ENCODE assay signal across 19 mouse cellular contexts in genomic region chr17:3598393-3598792, GRCm38 (mm10).
"Had no signal": no experiment of that assay in that cellular context is flagged by ENCODE, and none has a peak within 500 bp of the region (broad histone marks: within the 10 kb centered on the region; RNA-seq: fewer than 3 reads in every experiment).

No protein-coding gene starts in this region.

- H3K27me3 ChIP-seq: liver, embryonic 12.5 days; midbrain, embryonic 12.5 days; neural tube, embryonic 13.5 days; neural tube, embryonic 15.5 days had no signal

- H3K9me3 ChIP-seq: liver, embryonic 12.5 days; midbrain, embryonic 10.5 days; midbrain, embryonic 12.5 days; neural tube, embryonic 13.5 days; neural tube, embryonic 15.5 days had no signal

- H3K4me1 ChIP-seq: liver, embryonic 12.5 days; midbrain, embryonic 12.5 days; neural tube, embryonic 13.5 days; neural tube, embryonic 15.5 days had no signal

- DNase-seq: lung, postnatal 14 days; lung, postnatal 4 days; midbrain, embryonic 14.5 days; retina, postnatal 1 day; right cerebral cortex, adult 18-20 months; right cerebral cortex, postnatal 25 days; right cerebral cortex, postnatal 4 days; spleen, adult 18-20 months; thymus, adult 18-20 months; thymus, postnatal 14 days; thymus, postnatal 36 days had no signal

- H3K4me3 ChIP-seq: liver, embryonic 12.5 days; midbrain, embryonic 10.5 days; midbrain, embryonic 12.5 days; myocyte; neural tube, embryonic 13.5 days; neural tube, embryonic 15.5 days had no signal

- ATAC-seq: liver, embryonic 12.5 days; midbrain, embryonic 16.5 days had no signal

- H3K36me3 ChIP-seq: liver, embryonic 12.5 days; midbrain, embryonic 10.5 days; midbrain, embryonic 12.5 days; neural tube, embryonic 13.5 days; neural tube, embryonic 15.5 days had no signal

- H3K9ac ChIP-seq: liver, embryonic 12.5 days; liver, embryonic 14.5 days; midbrain, embryonic 12.5 days; neural tube, embryonic 13.5 days; neural tube, embryonic 15.5 days had no signal

- H3K27ac ChIP-seq: liver, embryonic 12.5 days; liver, embryonic 14.5 days; midbrain, embryonic 10.5 days; midbrain, embryonic 12.5 days; neural tube, embryonic 13.5 days; neural tube, embryonic 15.5 days had no signal

- H3K4me2 ChIP-seq: liver, embryonic 12.5 days; midbrain, embryonic 12.5 days; neural tube, embryonic 13.5 days; neural tube, embryonic 15.5 days had no signal
